ENCODE assay signal across 13 mouse cellular contexts in the genomic region with DNA sequence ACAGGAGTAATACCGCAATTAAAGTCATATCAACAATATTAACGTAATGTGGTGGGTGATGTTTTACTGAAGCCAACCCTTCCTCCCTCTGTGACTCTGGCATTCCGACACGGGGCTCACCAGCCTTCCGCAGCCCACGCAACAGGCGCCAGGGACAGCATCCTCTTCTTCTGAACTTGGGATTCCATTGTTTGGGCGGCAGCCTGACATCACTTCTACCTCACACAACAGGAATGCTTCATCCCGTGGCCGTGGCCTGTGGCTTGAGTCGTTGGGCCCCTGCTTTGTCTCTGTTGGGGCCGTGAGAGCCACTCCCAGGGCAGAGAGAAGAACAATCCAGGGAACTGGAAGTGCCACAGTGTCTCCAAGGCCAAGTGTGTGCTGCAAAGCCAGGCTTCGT. TPM values are rescaled to one million over a fixed set of nuclear protein-coding genes. Genes with fewer than 3 reads are reported as not detected.
DNase-seq lines count a peak whose midpoint lies in the region; ATAC-seq and TF ChIP-seq lines count a peak whose summit lies in the region.
"Had no signal": no experiment of that assay in that cellular context is flagged by ENCODE, and none has a peak within 500 bp of the region (broad histone marks: within the 10 kb centered on the region; RNA-seq: fewer than 3 reads in every experiment).

No protein-coding gene starts in this region.

- peaks cover 48% of the 10 kb centered on the region for H3K4me1 ChIP-seq in heart, embryonic 10.5 days
- peaks cover 4% of the 10 kb centered on the region; the same call in 1 of the 2 replicates for H3K4me1 ChIP-seq in lung, postnatal 0 days (ENCODE audit: insufficient read depth, low read depth, low read length)
- no peaks in the 10 kb centered on the region; the same call in 1 of the 2 replicates for H3K4me1 ChIP-seq in lung, adult 2 months (ENCODE audit: control insufficient read depth, insufficient read depth, low read length)
- H3K4me1 ChIP-seq in embryonic facial prominence, embryonic 10.5 days, result peaks cover 44% of the 10 kb centered on the region
- H3K4me1 ChIP-seq in midbrain, embryonic 13.5 days (replicated peaks), result peaks cover 30% of the 10 kb centered on the region

- WGBS in heart, embryonic 10.5 days, result 30% methylated on average over 13 of the region's 13 CpGs
- 47% methylated on average over 13 of the region's 13 CpGs for WGBS in lung, postnatal 0 days
- WGBS in lung, adult 2 months, result 47% methylated on average over 13 of the region's 13 CpGs
- 37% methylated on average over 13 of the region's 13 CpGs for WGBS in embryonic facial prominence, embryonic 10.5 days
- 36% methylated on average over 13 of the region's 13 CpGs for WGBS in midbrain, embryonic 13.5 days

- TF ChIP-seq EP300 in lung, postnatal 0 days (IDR thresholded peaks at IDR 0.05), result no peak

- H3K9ac ChIP-seq in lung, postnatal 0 days (replicated peaks; ENCODE audit: low read depth), result no peak overlapping the region
- H3K9ac ChIP-seq in midbrain, embryonic 13.5 days (replicated peaks), result peak overlapping the region; percentile 28; the same call in 1 of the 2 replicates
- H3K9ac ChIP-seq: lung, embryonic 15.5 days had no signal

- no peaks in the 10 kb centered on the region for H3K9me3 ChIP-seq in heart, embryonic 10.5 days
- H3K9me3 ChIP-seq in lung, postnatal 0 days (ENCODE audit: low read length), result no peaks in the 10 kb centered on the region
- H3K9me3 ChIP-seq in embryonic facial prominence, embryonic 10.5 days, result no peaks in the 10 kb centered on the region
- no peaks in the 10 kb centered on the region for H3K9me3 ChIP-seq in midbrain, embryonic 13.5 days
- H3K9me3 ChIP-seq: lung, embryonic 15.5 days had no signal

- no peak for TF ChIP-seq POLR2A in lung, adult 2 months (IDR thresholded peaks at IDR 0.05; ENCODE audit: borderline replicate concordance, extremely low read depth, low read depth, low read length)

- no peak overlapping the region for H3K4me3 ChIP-seq in heart, embryonic 10.5 days
- no peak overlapping the region for H3K4me3 ChIP-seq in lung, postnatal 0 days (ENCODE audit: low read depth, low read length)
- no peak overlapping the region for H3K4me3 ChIP-seq in lung, adult 2 months (replicated peaks; ENCODE audit: extremely low read depth, low read depth, low read length)
- H3K4me3 ChIP-seq in embryonic facial prominence, embryonic 10.5 days, result 0 out of 2 replicates have a peak overlapping the region, but pooled peaks have one; percentile 26
- H3K4me3 ChIP-seq in midbrain, embryonic 13.5 days (replicated peaks), result no peak overlapping the region
- H3K4me3 ChIP-seq: lung, embryonic 15.5 days had no signal

- no peak for DNase-seq in heart, embryonic 10.5 days (ENCODE audit: low spot score)
- DNase-seq in heart, adult 8-10 months (ENCODE audit: low spot score), result no peak
- DNase-seq in lung, postnatal 0 days (ENCODE audit: low spot score), result peak; percentile 44
- no peak for DNase-seq in lung, adult 2 months
- no peak for DNase-seq in embryonic facial prominence, embryonic 10.5 days (ENCODE audit: low spot score)
- no peak for DNase-seq in urinary bladder, postnatal 25 days (ENCODE audit: low spot score)
- DNase-seq: cerebellum, adult 9-11 months; gastrocnemius, postnatal 25 days; thymus, adult 2 months had no signal

- ATAC-seq in lung, postnatal 0 days, result peak; percentile 56
- no peak for ATAC-seq in midbrain, embryonic 13.5 days
- no peak for ATAC-seq in erythroblast, adult 5-6 weeks (replicated peaks; ENCODE audit: low FRiP score, poor library complexity, severe bottlenecking)
- ATAC-seq: intestine, postnatal 0 days had no signal

- H3K27me3 ChIP-seq in heart, embryonic 10.5 days (ENCODE audit: insufficient read depth, poor library complexity, severe bottlenecking), result peaks cover 18% of the 10 kb centered on the region; the same call in 1 of the 2 replicates
- H3K27me3 ChIP-seq in lung, postnatal 0 days (replicated peaks; ENCODE audit: insufficient read depth, low read length), result no peaks in the 10 kb centered on the region
- H3K27me3 ChIP-seq in embryonic facial prominence, embryonic 10.5 days (replicated peaks; ENCODE audit: low read depth, poor library complexity, severe bottlenecking), result peaks cover 63% of the 10 kb centered on the region
- no peaks in the 10 kb centered on the region for H3K27me3 ChIP-seq in midbrain, embryonic 13.5 days
- H3K27me3 ChIP-seq: lung, embryonic 15.5 days had no signal

- H3K4me2 ChIP-seq in lung, postnatal 0 days (replicated peaks; ENCODE audit: low read depth, low read length), result no peak overlapping the region
- H3K4me2 ChIP-seq in midbrain, embryonic 13.5 days (replicated peaks), result no peak overlapping the region
- H3K4me2 ChIP-seq: lung, embryonic 15.5 days had no signal

- peak overlapping the region; percentile 76 for H3K27ac ChIP-seq in heart, embryonic 10.5 days
- H3K27ac ChIP-seq in lung, postnatal 0 days (ENCODE audit: low read length), result no peak overlapping the region
- H3K27ac ChIP-seq in embryonic facial prominence, embryonic 10.5 days (replicated peaks), result peak overlapping the region; percentile 72
- no peak overlapping the region for H3K27ac ChIP-seq in midbrain, embryonic 13.5 days

- TF ChIP-seq CTCF in lung, postnatal 0 days (IDR thresholded peaks at IDR 0.05), result no peak
- TF ChIP-seq CTCF in lung, adult 2 months (IDR thresholded peaks at IDR 0.05; ENCODE audit: insufficient read depth, low read length), result no peak

- no peaks in the 10 kb centered on the region for H3K36me3 ChIP-seq in heart, embryonic 10.5 days
- no peaks in the 10 kb centered on the region for H3K36me3 ChIP-seq in lung, postnatal 0 days (ENCODE audit: insufficient read depth, low read length)
- no peaks in the 10 kb centered on the region for H3K36me3 ChIP-seq in embryonic facial prominence, embryonic 10.5 days (replicated peaks)
- H3K36me3 ChIP-seq in midbrain, embryonic 13.5 days, result no peaks in the 10 kb centered on the region
- H3K36me3 ChIP-seq: lung, embryonic 15.5 days had no signal

RNA-seq across cellular contexts. Expression of a gene that starts 41.2 kb away (rescaled TPM):
- polyA plus RNA-seq in heart, embryonic 10.5 days (2016; fragmentation: Nextera tagmentation; extraction: Ambion mirVana), result 29.0 and 29.4 TPM in 2 replicates
- total RNA-seq in heart, adult 8-10 months (2022), result 1 to 10 TPM; 4.2 to 7.8 (median 6.4) TPM
- 10.5 and 11.8 TPM in 2 replicates for polyA plus RNA-seq in lung, postnatal 0 days (2015; fragmentation: Nextera tagmentation; extraction: Ambion mirVana)
- polyA plus RNA-seq in lung, adult 2 months (2012; rRNA removed), result 35.1 and 47.3 TPM in 2 replicates
- polyA plus RNA-seq in embryonic facial prominence, embryonic 10.5 days (2016; fragmentation: Nextera tagmentation; extraction: Ambion mirVana), result 2.0 TPM in 2 replicates
- 0.55 and 0.69 TPM in 2 replicates for polyA plus RNA-seq in midbrain, embryonic 13.5 days (2015; fragmentation: Nextera tagmentation; extraction: Ambion mirVana)
- not detected in 2 replicates for total RNA-seq in erythroblast, adult 5-6 weeks (2015; ENCODE audit: low replicate concordance)
- not detected in 2 replicates for total RNA-seq in erythroblast, adult 5-6 weeks (2017; ENCODE audit: low replicate concordance)

Comparison
In these comparisons a context has a peak if more than half of its experiments do, and no peak if none do; other contexts are left out.
1. H3K27ac ChIP-seq: peak in heart, embryonic 10.5 days (single experiment) and embryonic facial prominence, embryonic 10.5 days (single experiment); none in lung, postnatal 0 days (single experiment) and midbrain, embryonic 13.5 days (single experiment).